Mouse (Mus musculus): ENCODE data around the gene Idnk.

GRCm38 (mm10) chr13:58124278-58124677 is 33.2 kb upstream of the Idnk start:
- no peak for TF ChIP-seq CTCF (IDR thresholded peaks at IDR 0.05; ENCODE audit: borderline replicate concordance, insufficient read depth, low read depth, low read length)
- no peak for TF ChIP-seq POLR2A (IDR thresholded peaks at IDR 0.05; ENCODE audit: borderline replicate concordance, insufficient read depth, low read length)

Measured in cerebellum, adult 2 months (tissue).